Mouse (Mus musculus) embryonic facial prominence, embryonic 10.5 days (tissue): ENCODE data around the gene Vtcn1. TPM values are rescaled to one million over a fixed set of nuclear protein-coding genes. Genes with fewer than 3 reads are reported as not detected.

Experiments
- DNase-seq: peaks from one replicate; pipeline ENCODE4 v3.0.0-alpha.2; 2017; ENCODE audit warnings: low spot score
- H3K27ac ChIP-seq: fragments of 300-500 bp; sonication (generic); replicated peaks from 2 replicates; pipeline ENCODE4 v1.5.1; 2016; ENCODE audit warnings: mild to moderate bottlenecking
- H3K27me3 ChIP-seq: fragments of 300-500 bp; sonication (generic); replicated peaks from 2 replicates; pipeline ENCODE4 v1.6.1; 2016; ENCODE audit warnings: low read depth, mild to moderate bottlenecking; ENCODE audit not compliant: poor library complexity, severe bottlenecking
- H3K36me3 ChIP-seq: fragments of 300-500 bp; sonication (generic); replicated peaks from 2 replicates; pipeline ENCODE4 v1.6.1; 2016; ENCODE audit warnings: mild to moderate bottlenecking, moderate library complexity
- H3K4me1 ChIP-seq: fragments of 300-500 bp; sonication (generic); 2 replicates; pipeline ENCODE4 v1.6.1; 2016
- H3K4me3 ChIP-seq: fragments of 300-500 bp; sonication (generic); 2 replicates; pipeline ENCODE4 v1.5.1; 2016; ENCODE audit warnings: mild to moderate bottlenecking, moderate library complexity
- H3K9me3 ChIP-seq: fragments of 300-500 bp; sonication (generic); 2 replicates; pipeline ENCODE4 v1.6.1; 2016; ENCODE audit warnings: mild to moderate bottlenecking
- WGBS: fragments of 180-500 bp; shearing (Covaris S2); methylation state at CpG from one replicate; pipeline ENCODE4 v1.1.7; 2016; 5-methylcytosine and 5-hydroxymethylcytosine counted together
- polyA plus RNA-seq: library from polyadenylated mRNA; unstranded; fragments of >200 nt; fragmentation: Nextera tagmentation; extraction: Ambion mirVana; gene quantifications from 2 replicates; pipeline ENCODE4 v1.2.1, GENCODE M21; 2016

Gene Vtcn1
- polyA plus RNA-seq, 1 experiment from 2014 or later: not detected

DNA sequence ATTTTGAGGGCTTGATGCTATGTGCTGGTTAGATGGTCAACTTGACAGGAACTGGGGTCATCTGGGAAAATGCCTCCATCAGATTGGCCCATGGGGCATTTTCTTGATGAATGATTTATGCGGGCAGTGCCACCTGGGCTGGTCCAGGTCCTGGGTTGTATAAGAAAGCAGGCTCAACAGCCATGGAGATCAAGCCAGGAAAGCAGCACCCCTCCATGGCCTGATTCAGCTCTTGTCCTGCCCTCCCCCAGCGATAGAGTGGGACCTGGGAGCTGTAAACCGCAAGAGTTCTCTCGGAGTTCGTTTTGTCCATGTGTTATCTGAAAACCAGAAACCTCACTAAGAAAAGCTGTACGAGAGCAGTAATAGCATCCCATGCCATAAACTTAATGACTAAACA is 110.3 kb downstream of the Vtcn1 start:
- H3K27ac ChIP-seq: no peak overlapping the region
- DNase-seq: no peak
- H3K4me1 ChIP-seq: no peaks in the 10 kb centered on the region
- WGBS: 92% methylated on average over 6 of the region's 6 CpGs
- no peak overlapping the region for H3K4me3 ChIP-seq
- no peaks in the 10 kb centered on the region for H3K27me3 ChIP-seq
- H3K9me3 ChIP-seq: no peaks in the 10 kb centered on the region
- H3K36me3 ChIP-seq: peaks cover 89% of the 10 kb centered on the region

DNA sequence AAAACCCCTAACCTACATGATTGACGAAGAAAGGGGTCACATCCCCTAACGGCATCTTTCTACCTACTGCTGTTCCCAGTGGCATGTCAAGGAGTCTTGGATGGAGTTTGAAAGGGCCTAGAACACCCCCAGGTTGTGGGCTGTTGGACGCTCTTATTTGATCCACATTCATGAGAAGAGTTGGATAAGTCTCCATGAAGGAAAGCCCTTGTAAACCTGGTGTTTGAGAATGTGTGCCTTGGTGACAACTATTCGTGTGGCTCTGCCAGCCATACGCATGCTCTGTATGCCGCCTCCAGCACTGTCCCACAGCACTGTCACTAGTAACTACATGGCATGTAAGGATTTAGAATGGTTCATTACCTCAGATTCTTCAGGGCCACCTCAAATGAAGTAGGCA is 110.9 kb downstream of the Vtcn1 start:
- Histone ChIP-seq H3K4me1 (no peaks in the 10 kb centered on the region), H3K27ac (no peak overlapping the region), H3K36me3 (peaks cover 94% of the 10 kb centered on the region), H3K4me3 (no peak overlapping the region), H3K9me3 (no peaks in the 10 kb centered on the region), H3K27me3 (no peaks in the 10 kb centered on the region)
- 92% methylated on average over 6 of the region's 6 CpGs for WGBS
- no peak for DNase-seq

DNA sequence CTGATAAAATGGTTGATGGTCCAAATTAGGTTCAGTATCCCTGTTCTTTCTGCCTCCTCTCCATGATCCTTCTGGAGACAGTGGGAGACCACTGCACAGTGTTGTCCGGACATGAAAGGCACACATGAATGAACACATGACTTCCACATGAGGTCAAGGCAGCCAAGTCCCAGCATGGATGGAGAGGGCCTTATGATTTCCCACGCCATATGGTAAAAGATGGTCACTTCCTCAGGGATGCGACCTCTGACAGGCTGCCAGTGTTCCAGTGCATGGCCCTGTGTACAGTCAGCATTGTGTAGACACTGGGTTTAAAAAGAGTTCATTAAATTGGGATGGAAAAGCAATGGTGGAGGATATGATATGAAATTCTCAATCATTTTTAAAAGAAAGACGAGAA is 113.0 kb downstream of the Vtcn1 start:
- peaks cover 92% of the 10 kb centered on the region for H3K36me3 ChIP-seq
- H3K4me3 ChIP-seq: no peak overlapping the region
- no peaks in the 10 kb centered on the region for H3K4me1 ChIP-seq
- 92% methylated on average over 4 of the region's 4 CpGs for WGBS
- H3K27me3 ChIP-seq: no peaks in the 10 kb centered on the region
- H3K27ac ChIP-seq: no peak overlapping the region
- DNase-seq: no peak
- H3K9me3 ChIP-seq: no peaks in the 10 kb centered on the region

DNA sequence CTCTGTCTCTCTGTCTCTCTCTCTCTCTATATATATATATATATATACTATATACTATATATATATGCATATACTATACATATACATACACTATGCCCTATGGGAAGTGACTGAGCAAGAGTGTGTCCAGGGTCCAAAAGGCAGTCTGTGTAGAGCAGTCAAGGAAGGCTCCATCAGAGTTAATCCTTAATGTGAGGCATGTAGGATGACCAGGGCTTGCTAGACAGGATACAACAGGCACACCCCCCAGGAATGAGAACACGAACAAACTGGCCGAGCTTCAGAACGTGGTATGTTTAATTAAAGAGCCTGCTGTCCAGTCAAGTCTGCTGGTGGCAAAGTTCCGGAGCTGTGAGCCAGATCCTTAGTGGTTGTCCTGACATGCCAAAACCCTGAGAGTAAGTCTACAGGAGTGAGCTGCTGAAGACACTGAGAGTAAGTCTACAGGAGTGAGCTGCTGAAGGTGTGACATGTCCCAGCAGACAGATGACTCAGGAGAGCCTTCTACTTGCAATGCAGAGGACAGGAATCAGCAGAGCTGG is 115.3 kb downstream of the Vtcn1 start:
- no peak overlapping the region for H3K4me3 ChIP-seq
- no peaks in the 10 kb centered on the region for H3K9me3 ChIP-seq
- H3K27me3 ChIP-seq: no peaks in the 10 kb centered on the region
- peaks cover 97% of the 10 kb centered on the region for H3K36me3 ChIP-seq
- no peak overlapping the region for H3K27ac ChIP-seq
- no peak for DNase-seq
- WGBS: 98% methylated on average over 4 of the region's 4 CpGs
- H3K4me1 ChIP-seq: no peaks in the 10 kb centered on the region

Other genes with a start within 250 kb of the Vtcn1 start
- 57.8 and 65.6 TPM in 2 replicates for gene Man1a2, start 140.0 kb upstream of the Vtcn1 start, polyA plus RNA-seq
- 5.7 and 6.3 TPM in 2 replicates for gene Trim45, start 96.7 kb downstream of the Vtcn1 start, polyA plus RNA-seq
- gene Ttf2, start 144.2 kb downstream of the Vtcn1 start, polyA plus RNA-seq: 28.1 and 31.4 TPM in 2 replicates
- 0.09 TPM in 1 of 2 replicates, not detected in the other for gene Cd101, start 204.1 kb downstream of the Vtcn1 start, polyA plus RNA-seq